Mouse (Mus musculus): ENCODE data around the gene Mdm2. TPM values are rescaled to one million over a fixed set of nuclear protein-coding genes. Genes with fewer than 3 reads are reported as not detected.
"Not testable (repeated sequence)": the region's sequence is repeated elsewhere in the genome, so short reads cannot be mapped to it uniquely, and the experiment has no call there.

The Mdm2 gene
- polyA plus RNA-seq, 1 experiment, result 36.0 TPM

- no peak overlapping the region for H3K4me3 ChIP-seq (ENCODE audit: insufficient read depth, poor library complexity, severe bottlenecking)
- no peaks in the 10 kb centered on the region for H3K27me3 ChIP-seq (ENCODE audit: control insufficient read depth, insufficient read depth, insufficient read length)
- H3ac ChIP-seq (ENCODE audit: control insufficient read depth, insufficient read length, low read depth), result no peak overlapping the region
- H3K36me3 ChIP-seq (ENCODE audit: control insufficient read depth, insufficient read depth), result peaks cover 52% of the 10 kb centered on the region
- peaks cover 7% of the 10 kb centered on the region for H3K79me3 ChIP-seq (ENCODE audit: low read depth)
- H3K79me2 ChIP-seq (ENCODE audit: control insufficient read depth, insufficient read depth), result peaks cover 16% of the 10 kb centered on the region
- TF ChIP-seq USF1 (IDR thresholded peaks at IDR 0.05; ENCODE audit: low read depth), result no peak
- no peak for TF ChIP-seq FOSL1 (IDR thresholded peaks at IDR 0.05; ENCODE audit: insufficient read depth, low read length, poor library complexity, severe bottlenecking)
- no peak for TF ChIP-seq MYOD1 (IDR thresholded peaks at IDR 0.05; ENCODE audit: control insufficient read depth, insufficient read length, low read depth)
- TF ChIP-seq CTCF (IDR thresholded peaks at IDR 0.05; ENCODE audit: control insufficient read depth, insufficient read depth, insufficient read length), result no peak
- no peak for TF ChIP-seq MYOG (IDR thresholded peaks at IDR 0.05; ENCODE audit: control insufficient read depth, extremely low read depth, insufficient read length)
- no peak for TF ChIP-seq MAX (IDR thresholded peaks at IDR 0.05)
- TF ChIP-seq CEBPB (IDR thresholded peaks at IDR 0.05; ENCODE audit: low read depth), result no peak
Measured at GRCm38 (mm10) chr10:117737075-117737474, 26.5 kb upstream of the Mdm2 start.

- Histone ChIP-seq H3K79me2 (ENCODE audit: control insufficient read depth, insufficient read depth) (peaks cover 11% of the 10 kb centered on the region), H3K27me3 (ENCODE audit: control insufficient read depth, insufficient read depth, insufficient read length) (no peaks in the 10 kb centered on the region), H3K4me3 (ENCODE audit: insufficient read depth, poor library complexity, severe bottlenecking) (no peak overlapping the region), H3K79me3 (ENCODE audit: low read depth) (peaks cover 4% of the 10 kb centered on the region), H3K36me3 (ENCODE audit: control insufficient read depth, insufficient read depth) (peaks cover 47% of the 10 kb centered on the region), H3ac (ENCODE audit: control insufficient read depth, insufficient read length, low read depth) (no peak overlapping the region)
- TF ChIP-seq CTCF (IDR thresholded peaks at IDR 0.05; ENCODE audit: control insufficient read depth, insufficient read depth, insufficient read length) (no peak), MYOG (IDR thresholded peaks at IDR 0.05; ENCODE audit: control insufficient read depth, extremely low read depth, insufficient read length) (no peak), FOSL1 (IDR thresholded peaks at IDR 0.05; ENCODE audit: insufficient read depth, low read length, poor library complexity, severe bottlenecking) (no peak), USF1 (IDR thresholded peaks at IDR 0.05; ENCODE audit: low read depth) (no peak), MYOD1 (IDR thresholded peaks at IDR 0.05; ENCODE audit: control insufficient read depth, insufficient read length, low read depth) (no peak), MAX (IDR thresholded peaks at IDR 0.05) (no peak), CEBPB (IDR thresholded peaks at IDR 0.05; ENCODE audit: low read depth) (no peak)
Measured at GRCm38 (mm10) chr10:117736573-117736972, 26.0 kb upstream of the Mdm2 start.

- H3K79me2 ChIP-seq (ENCODE audit: control insufficient read depth, insufficient read depth); H3K4me3 ChIP-seq (ENCODE audit: insufficient read depth, poor library complexity, severe bottlenecking); H3K79me3 ChIP-seq (ENCODE audit: low read depth); H3K27me3 ChIP-seq (ENCODE audit: control insufficient read depth, insufficient read depth, insufficient read length); H3ac ChIP-seq (ENCODE audit: control insufficient read depth, insufficient read length, low read depth): not testable (repeated sequence)
- peaks cover 41% of the 10 kb centered on the region for H3K36me3 ChIP-seq (ENCODE audit: control insufficient read depth, insufficient read depth)
Measured at GRCm38 (mm10) chr10:117735396-117735795, 24.8 kb upstream of the Mdm2 start.

- H3K36me3 ChIP-seq (ENCODE audit: control insufficient read depth, insufficient read depth), result peaks cover 30% of the 10 kb centered on the region
- H3K4me3 ChIP-seq (ENCODE audit: insufficient read depth, poor library complexity, severe bottlenecking); H3K79me3 ChIP-seq (ENCODE audit: low read depth); H3K27me3 ChIP-seq (ENCODE audit: control insufficient read depth, insufficient read depth, insufficient read length); H3K79me2 ChIP-seq (ENCODE audit: control insufficient read depth, insufficient read depth); H3ac ChIP-seq (ENCODE audit: control insufficient read depth, insufficient read length, low read depth): not testable (repeated sequence)
Measured at GRCm38 (mm10) chr10:117734104-117734852, 23.7 kb upstream of the Mdm2 start.

- H3K79me3 ChIP-seq (ENCODE audit: low read depth); H3K79me2 ChIP-seq (ENCODE audit: control insufficient read depth, insufficient read depth); H3K4me3 ChIP-seq (ENCODE audit: insufficient read depth, poor library complexity, severe bottlenecking); H3K27me3 ChIP-seq (ENCODE audit: control insufficient read depth, insufficient read depth, insufficient read length); H3ac ChIP-seq (ENCODE audit: control insufficient read depth, insufficient read length, low read depth): not testable (repeated sequence)
- H3K36me3 ChIP-seq (ENCODE audit: control insufficient read depth, insufficient read depth), result peaks cover 23% of the 10 kb centered on the region
Measured at GRCm38 (mm10) chr10:117733626-117734025, 23.1 kb upstream of the Mdm2 start.

GRCm38 (mm10) chr10:117732962-117733592, 22.5 kb upstream of the Mdm2 start:
- no peak overlapping the region for H3ac ChIP-seq (ENCODE audit: control insufficient read depth, insufficient read length, low read depth)
- no peaks in the 10 kb centered on the region for H3K79me2 ChIP-seq (ENCODE audit: control insufficient read depth, insufficient read depth)
- no peaks in the 10 kb centered on the region for H3K27me3 ChIP-seq (ENCODE audit: control insufficient read depth, insufficient read depth, insufficient read length)
- peaks cover 18% of the 10 kb centered on the region for H3K36me3 ChIP-seq (ENCODE audit: control insufficient read depth, insufficient read depth)
- TF ChIP-seq CTCF (IDR thresholded peaks at IDR 0.05; ENCODE audit: control insufficient read depth, insufficient read depth, insufficient read length) (no peak), MYOG (IDR thresholded peaks at IDR 0.05; ENCODE audit: control insufficient read depth, extremely low read depth, insufficient read length) (no peak), CEBPB (IDR thresholded peaks at IDR 0.05; ENCODE audit: low read depth) (no peak), USF1 (IDR thresholded peaks at IDR 0.05; ENCODE audit: low read depth) (no peak), MAX (IDR thresholded peaks at IDR 0.05) (no peak), MYOD1 (IDR thresholded peaks at IDR 0.05; ENCODE audit: control insufficient read depth, insufficient read length, low read depth) (no peak), FOSL1 (IDR thresholded peaks at IDR 0.05; ENCODE audit: insufficient read depth, low read length, poor library complexity, severe bottlenecking) (no peak)
- H3K4me3 ChIP-seq (ENCODE audit: insufficient read depth, poor library complexity, severe bottlenecking), result no peak overlapping the region
- no peaks in the 10 kb centered on the region for H3K79me3 ChIP-seq (ENCODE audit: low read depth)

Data from C2C12 (cell line).